Mouse (Mus musculus) layer of hippocampus, adult 18-20 months (tissue): ENCODE data around the gene Chchd6. TPM values are rescaled to one million over a fixed set of nuclear protein-coding genes. Genes with fewer than 3 reads are reported as not detected.

Experiments used
- DNase-seq, 2 experiments: peaks; one replicate each; pipeline ENCODE4 v3.0.0; 2022; ENCODE audit warnings: low spot score in 2 of 2
- total RNA-seq, 2 experiments: library from RNA; stranded (reverse); gene quantifications; 2 replicates each; pipeline ENCODE4 v1.2.3; 2021

The Chchd6 gene
- total RNA-seq, 2 experiments from 2014 or later = 69.6 to 76.4 TPM

DNA sequence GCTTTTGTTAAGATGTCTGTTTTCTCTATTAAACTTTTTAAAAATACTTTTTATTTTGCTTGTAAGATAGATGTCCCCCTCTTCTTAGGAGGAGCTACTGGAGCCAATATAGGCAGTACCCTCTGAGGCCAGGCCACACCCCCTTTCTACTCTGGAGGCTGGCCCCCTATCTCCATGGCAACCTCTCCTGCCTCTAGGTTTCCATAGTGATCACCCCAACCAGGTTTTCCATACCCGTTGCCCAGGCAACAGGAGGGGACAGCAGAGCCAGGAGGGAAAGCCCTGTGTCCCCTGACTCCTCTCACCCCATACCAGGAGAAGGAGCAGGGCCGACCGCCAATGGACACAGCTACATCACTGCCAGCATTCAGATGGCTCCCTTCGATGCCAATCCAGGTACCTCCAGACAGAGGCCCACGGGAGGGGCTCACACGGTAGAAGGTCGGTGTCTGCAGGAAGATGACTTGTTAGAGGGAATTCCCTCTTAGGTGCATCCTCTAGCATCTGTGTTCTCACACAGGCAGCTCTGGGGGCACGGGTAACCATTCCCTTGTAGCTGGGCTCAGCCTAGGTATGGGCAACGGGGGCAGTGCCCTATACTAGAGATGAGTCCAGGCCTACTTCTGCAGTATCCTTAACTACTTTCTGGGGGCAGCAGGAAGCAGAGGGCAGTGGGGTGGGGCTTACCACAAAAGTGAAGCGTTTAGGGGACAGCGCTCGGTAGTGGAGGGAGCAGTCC, 261.3 kb downstream of the Chchd6 start:
- DNase-seq = no peak

Other genes with a start within 250 kb of the Chchd6 start
- gene Plxna1, start 233.0 kb downstream of the Chchd6 start, total RNA-seq = 100 to 1,000 TPM; 112 to 119 TPM
- gene Txnrd3, start 48.3 kb upstream of the Chchd6 start, total RNA-seq = 1 to 10 TPM; 3.7 to 4.0 TPM
- gene Vmn1r40, start 111.9 kb upstream of the Chchd6 start, total RNA-seq = not detected
- not detected for gene Vmn1r41, start 145.1 kb upstream of the Chchd6 start, total RNA-seq